Mouse (Mus musculus): ENCODE data around the gene Cetn4.

The Cetn4 gene

DNA sequence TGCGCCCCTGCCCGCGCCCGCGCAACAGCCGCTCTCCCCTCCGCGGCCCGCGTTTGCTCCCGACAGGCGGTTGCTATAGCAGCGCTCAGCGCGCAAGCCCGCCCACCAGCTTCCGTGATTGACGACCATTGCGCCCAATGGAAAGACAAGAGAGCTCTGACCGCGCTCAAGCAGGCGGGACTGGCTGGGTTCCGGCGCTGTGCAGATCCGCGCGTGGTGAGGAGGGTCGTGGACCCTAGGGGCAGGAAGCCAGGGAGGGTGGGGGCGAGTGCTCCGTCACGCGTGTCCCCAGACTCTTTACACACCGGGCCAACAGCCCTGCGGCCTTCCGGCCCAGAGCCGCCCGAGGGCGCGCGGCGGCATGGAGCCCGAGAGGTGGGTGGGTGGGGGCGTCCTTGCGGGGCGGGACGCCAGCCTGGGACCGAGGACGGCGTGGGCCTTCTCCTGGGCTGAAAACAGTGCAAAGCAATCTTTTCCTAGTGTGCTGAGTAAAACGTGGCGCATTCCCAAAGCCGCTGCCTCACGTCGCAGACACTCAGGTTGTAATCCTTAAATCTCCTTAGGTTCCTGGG lies at the start of gene Cetn4, which contains the start of gene Bbs12:
TSS of gene Cetn4 (minus strand) at position 339 of the 572 bp plus-strand sequence.
TSS of gene Bbs12 (plus strand) at position 185 of the 572 bp plus-strand sequence.
- in situ Hi-C loops (cut with MboI, MseI): loop anchor here (25.0 kb wide), 1 partner anchor 350 kb away; no protein-coding TSS in a partner anchor

DNA sequence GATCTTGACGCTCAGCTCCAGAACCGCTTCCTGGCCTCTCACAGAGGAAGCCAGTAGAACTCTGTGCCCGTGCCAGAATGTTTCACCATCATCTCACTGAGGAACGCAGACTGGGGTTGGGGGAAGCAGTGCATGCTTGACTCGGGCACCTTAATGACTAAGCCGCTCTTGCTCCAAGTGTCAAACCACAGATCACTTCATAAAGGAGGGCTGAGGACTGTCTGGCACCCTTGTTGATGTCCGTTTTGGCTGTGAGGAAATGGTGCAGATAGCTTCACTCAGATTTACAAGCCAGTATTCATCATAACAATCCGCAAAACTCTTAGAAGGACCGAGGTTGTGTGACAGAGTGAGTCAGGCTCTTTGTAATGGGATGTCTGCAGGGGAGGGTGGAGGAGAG lies 48.2 kb upstream of the Cetn4 start:
- in situ Hi-C loops (cut with MboI, MseI): loop anchor here (5.0 kb wide), 1 partner anchor 38 kb away; no protein-coding TSS in a partner anchor

DNA sequence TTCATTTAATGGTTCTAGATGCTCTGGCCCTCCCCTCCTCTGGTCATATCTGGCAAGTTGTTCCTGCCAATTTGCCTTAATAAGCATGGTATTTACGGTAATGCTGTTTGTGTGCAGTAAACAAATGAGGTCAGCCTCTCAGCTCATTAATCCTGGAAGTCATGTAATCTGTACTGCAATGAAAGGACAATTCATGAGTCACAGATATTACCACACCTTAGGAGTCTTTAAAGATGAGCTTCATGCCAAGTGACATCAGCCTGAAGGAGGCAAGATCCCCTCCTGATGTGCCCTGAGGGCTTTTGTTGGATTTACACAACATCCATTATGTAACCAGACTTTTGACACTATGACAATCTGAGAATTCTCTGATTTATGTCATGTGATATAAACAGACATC lies 42.2 kb upstream of the Cetn4 start:
- in situ Hi-C loops (cut with MboI, MseI): no loop called here

DNA sequence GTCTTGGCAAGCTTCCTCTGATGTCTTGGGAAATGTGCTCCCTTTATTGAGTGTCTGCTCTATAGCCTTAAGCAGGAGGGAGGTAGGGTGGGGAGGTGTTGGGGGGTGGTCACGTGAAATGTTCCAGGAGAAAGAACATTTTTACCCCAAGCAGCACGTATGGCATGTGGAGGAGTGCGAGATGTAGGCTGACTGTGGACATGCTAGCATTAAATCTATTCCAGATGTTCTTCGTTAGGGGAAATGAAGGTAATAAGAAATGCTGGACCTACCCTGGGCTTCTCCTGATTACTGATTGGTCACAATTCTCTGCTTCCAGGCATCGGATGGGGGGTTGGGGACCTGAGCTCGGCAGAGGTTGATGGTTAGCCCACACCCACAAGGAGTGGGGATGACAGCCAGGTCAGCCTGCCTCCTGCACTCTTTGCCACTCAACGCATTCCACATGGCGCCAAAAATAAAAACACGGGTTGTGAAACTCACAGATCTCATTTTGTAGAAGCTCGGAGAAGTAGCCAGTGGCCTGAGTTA lies 41.5 kb upstream of the Cetn4 start:
- in situ Hi-C loops (cut with MboI, MseI): no loop called here

DNA sequence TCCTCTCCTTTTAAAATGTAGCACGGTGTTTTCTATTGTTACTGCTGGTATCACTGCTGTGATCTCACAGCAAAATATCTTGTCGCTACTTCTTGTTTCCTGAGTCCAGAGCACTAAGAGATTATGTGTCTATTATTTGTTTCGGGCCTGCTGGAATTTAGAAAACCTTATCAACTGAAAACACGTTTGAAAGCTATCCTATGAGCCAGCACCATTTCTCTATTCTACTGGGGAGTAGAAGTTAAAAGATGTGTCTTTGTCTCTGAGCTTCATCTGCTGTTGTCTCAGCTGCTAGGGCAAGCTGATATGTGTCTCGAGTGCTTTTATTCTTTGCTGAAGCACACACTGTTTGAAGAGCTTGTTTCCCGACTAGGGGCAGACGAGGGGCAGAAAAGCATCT lies 37.9 kb upstream of the Cetn4 start:
- in situ Hi-C loops (cut with MboI, MseI): no loop called here

DNA sequence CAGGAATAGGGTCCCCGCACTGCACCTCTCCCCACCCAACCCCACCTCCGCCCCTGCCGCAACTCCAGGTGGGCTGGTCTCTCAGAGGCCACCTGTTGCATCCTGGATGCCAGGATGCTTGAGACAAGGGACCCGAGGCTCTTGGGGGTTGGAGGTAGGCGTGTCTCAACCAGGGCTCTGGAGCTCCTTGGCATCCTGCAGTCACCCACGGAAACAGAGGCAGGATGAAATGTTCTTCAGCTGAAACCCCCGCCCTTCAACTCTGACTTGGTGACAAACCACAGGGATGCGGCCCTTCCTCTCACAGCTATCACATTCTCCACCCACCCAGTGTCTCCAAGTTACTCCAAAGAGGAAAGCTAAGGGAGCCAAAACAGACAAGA lies 36.6 kb upstream of the Cetn4 start:
- in situ Hi-C loops (cut with MboI, MseI): no loop called here

DNA sequence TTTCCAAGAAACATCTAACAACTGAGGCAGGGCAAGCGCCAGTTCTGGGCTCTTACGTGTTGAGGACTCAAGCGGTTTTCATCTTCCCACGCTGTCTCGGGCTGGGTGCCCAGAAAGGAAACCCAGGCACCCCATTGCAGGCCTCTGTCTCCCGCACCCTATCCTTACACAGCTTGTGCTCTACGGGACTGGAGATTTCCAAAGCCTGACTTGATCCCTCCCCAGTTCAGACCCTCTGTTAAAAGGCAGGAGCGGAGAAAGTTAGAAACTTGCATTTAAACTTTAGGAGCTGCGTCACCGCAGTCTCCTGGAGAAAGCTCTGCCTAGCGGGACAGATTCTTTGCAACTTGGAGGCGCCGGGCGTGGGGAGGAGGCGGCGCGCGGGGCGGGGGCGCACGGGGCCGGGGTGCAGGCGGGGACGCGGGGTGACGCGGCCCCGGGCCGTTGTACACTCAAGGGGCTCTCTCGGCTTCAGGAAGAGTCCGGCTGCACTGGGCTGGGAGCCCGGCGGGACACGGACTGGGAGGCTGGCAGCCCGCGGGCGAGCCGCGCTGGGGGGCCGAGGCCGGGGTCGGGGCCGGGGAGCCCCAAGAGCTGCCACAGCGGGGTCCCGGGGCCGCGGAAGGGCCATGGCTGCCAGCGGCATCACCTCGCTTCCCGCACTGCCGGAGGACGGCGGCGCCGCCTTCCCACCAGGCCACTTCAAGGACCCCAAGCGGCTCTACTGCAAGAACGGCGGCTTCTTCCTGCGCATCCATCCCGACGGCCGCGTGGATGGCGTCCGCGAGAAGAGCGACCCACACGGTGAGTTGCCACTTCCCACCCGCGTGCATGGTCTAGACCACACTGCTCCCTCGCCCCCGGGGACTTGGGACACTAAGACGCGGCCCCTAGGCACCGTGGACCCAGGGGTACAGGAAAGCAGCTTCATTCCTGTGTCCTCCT lies 36.0 kb upstream of the Cetn4 start, which contains the start of gene Fgf2:
TSS of gene Fgf2 (plus strand) at position 126 of the 945 bp plus-strand sequence.
- in situ Hi-C loops (cut with MboI, MseI): no loop called here

DNA sequence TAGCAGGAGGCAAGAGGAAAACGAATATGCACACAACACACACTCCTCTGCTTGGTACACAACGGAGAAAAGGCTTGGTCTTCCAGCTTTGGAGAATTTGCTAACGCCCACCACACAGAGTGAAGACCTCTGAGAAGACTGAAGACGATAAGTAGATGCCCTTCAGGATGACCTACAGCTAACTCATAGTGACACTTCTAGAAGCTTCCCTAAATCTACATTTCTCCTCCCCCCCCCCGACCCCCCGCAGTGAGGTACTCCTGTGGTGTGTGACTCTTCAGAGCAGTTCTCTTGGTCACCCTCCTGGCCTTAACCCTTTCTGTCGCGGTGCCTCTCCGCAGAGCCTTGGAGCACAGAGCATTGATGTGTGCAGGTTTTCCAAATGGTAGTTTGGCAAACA lies 35.2 kb upstream of the Cetn4 start:
- in situ Hi-C loops (cut with MboI, MseI): no loop called here

DNA sequence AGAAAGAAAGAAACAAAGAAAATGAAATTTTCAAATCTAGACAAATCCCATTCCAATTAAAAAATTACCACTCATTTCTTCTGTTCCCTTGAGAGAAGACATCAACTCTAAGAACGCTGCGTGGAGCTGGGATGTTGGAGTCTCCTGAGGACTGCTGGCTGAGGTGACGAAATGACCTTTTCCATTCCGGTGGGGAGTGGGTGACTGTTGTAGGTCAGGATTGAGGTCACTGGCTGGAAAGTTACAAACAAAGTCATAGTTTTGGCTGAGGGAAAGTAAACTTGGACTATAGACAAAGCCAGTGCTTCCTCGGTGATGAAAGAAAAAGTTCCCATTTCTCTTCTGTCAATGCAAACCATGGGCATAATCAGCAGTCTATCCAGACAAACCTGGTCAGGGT lies 30.3 kb upstream of the Cetn4 start:
- in situ Hi-C loops (cut with MboI, MseI): no loop called here

DNA sequence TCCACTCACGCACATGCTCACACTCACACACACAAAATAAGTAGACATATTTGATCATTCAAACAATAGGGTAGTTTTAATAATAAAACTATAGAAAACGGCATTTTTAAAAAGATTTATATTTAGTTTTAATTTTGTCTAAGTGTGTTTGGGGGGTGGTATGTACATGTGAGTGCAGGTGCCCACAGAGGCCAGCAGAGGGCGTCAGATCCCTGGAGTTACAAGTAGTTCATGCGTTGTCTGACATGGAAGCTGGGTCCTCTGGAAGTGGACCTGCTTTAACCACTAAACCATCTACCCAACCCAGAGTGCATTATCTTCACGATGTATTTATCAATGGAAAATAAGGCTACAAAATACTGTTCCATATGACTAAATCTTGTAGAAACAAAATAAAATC lies 28.6 kb upstream of the Cetn4 start:
- in situ Hi-C loops (cut with MboI, MseI): no loop called here

DNA sequence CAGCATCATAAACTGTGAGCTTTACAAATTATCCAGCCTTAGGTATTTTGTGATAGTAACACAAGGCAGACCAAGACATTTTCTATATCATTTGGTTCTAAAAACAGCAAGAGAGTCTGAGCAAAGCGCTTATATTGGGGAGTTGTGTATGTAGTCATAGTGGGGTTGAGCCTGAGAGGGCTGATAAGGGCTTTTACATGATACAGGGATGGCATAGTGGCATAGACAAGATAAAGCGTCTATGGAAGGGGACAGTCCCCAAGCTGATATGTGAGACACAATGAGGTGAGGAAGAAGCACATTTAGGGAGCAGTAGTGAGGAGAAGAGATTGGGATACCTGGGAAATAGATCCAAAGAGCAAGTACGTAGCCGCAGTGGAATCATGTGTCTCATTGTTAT lies 21.5 kb upstream of the Cetn4 start:
- in situ Hi-C loops (cut with MboI, MseI): no loop called here

DNA sequence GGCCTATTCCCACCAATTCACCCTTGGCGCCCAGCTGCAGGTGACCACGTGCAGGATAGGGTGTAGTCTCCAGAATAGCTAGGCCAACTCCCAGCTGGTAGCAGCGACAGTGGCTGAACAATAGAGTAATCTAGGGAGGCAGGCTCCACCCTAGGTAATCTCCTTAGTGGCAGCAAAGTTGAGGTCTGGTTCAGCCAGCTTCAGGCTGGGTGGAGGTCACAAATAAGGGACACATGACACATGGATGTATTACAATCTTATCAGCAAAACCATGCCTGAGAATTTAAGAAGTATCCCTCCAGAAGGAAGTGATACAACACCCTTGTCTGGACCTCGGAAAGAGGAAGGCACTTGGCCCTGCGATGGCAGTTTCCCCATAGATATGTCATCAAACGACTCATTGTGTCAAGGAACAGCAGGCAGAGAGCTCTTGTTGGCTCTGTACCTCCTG lies 19.5 kb upstream of the Cetn4 start:
- in situ Hi-C loops (cut with MboI, MseI): no loop called here

DNA sequence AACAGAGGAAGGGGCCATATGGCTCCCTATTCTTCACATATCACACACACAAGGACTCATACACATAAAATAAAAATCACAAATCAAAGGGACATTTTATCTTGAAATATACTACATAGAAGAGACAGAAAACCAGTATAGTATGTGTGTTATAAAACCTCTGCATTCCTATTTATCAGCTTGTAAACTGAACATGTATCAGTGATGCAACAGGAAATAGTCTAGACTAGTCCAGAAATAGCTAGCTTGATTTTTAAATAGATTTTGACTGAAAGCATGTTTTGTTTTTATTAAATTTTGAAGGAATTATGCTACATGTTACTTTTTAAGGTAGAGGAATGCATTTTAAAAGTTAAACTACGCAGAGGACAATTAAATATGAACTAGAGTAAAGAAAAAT lies 17.5 kb upstream of the Cetn4 start:
- in situ Hi-C loops (cut with MboI, MseI): no loop called here

DNA sequence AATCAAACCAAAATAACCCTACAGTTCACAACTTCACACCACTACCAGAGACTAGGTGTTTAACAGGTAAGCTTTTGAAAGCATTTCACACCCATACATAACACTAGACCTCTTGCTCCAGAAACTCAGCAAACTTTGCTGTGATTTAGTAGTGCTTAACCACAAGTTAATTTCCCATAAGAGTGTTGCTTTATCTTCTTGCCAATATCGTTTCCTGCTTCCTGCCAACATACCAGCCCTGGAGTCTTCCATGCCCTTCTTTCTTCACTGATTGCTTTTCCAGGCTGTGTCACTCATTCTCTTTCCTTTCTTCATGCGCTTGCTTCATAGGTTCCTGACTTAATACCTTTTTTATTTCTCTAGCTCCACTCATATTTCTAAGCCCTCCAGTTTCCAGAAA lies 16.0 kb upstream of the Cetn4 start:
- in situ Hi-C loops (cut with MboI, MseI): no loop called here

DNA sequence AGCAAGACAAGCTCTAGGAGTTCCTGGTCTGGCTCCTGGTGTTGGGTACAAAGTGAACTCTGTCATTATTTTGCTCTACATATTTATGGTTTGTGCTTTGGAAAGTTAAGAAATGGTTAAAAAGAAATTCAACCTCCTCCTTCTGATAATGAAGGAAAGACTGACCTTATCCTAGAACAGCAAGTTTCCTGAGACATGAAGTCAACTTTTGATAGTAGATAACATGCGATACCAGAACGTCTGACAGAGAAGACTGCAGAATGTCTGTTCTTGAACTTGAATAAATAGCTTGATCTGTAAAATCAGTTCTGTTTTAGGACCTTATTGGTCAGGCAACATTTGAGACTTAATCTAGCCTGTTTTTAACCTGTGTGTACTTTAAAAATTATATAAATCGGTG lies 14.1 kb upstream of the Cetn4 start:
- in situ Hi-C loops (cut with MboI, MseI): no loop called here

DNA sequence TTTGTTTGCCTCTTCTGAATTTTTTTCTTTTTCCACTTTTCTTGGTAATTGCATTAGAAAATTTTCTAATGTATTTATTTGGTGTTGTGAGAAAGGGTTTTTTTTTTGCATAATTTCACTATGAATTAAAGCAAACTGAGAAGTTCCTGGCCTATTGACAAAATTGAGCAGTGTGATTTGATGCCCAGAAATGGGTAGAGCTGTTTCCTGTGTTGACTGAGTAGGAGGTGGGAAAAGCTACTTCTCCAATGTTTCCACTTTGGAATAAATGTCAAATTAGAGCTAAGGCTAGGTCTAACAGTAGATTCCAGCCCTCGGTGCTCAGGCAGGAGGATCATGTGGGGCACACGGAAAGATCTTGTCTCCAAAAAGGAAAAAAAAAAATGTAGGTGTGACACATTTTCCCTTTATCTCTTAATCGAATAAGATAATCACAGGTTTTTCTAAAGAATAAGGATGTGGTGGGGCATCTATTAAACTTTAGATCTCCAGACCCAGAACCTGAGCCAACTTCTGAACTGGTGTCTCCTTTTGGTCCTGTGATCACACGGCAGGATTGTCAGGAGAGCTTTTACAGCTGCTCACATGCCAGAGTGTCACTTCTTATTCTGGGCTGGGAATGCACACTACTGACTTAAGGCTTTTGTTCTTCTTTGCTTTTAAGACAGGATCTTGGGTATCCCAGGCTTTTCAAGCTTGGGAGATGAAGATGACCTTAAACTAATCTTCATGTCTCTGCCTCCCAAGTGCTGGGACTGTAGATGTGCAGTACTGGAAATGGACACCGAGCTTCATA lies 13.0 kb upstream of the Cetn4 start:
- in situ Hi-C loops (cut with MboI, MseI): no loop called here

DNA sequence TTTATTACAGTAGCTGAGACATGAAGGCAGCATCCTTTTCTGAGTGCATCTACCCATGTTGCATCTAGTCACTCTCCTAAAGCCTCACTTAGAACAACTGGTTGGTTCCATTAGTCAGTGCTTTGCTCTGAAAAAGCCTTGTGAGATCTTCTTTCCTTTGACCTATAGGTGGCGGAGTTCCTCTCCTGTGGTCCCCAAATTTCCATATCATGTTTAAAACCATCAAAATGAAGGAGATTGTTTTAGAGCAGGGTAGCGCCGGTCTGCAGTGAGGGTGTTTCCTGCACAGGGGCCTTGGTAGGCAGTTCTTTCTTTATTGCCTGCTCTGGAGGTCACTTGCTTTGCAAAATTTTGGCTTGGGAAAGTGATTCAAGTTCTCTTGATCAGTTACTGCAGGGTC lies 11.8 kb upstream of the Cetn4 start:
- in situ Hi-C loops (cut with MboI, MseI): loop anchor here (5.0 to 25.0 kb wide), 2 partner anchors 38 to 338 kb away; no protein-coding TSS in a partner anchor

DNA sequence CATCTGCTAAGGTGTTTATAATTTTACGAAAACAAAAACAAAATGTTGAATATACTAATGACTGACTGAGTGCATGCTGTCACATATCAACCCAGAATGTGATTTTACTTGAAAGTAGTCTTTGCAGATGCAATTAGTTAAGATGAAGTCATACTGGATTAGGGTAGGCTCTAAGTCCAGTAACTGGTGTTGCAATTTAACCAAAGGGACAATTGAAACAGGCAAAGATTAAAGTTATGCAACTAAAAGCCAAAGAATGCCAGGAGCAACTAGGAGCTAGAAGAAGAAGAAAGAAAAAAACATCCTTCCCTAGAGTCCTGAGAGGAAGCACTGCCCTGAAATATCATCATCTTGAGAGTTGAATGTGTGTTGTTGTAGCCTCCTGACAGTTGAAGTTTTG lies 3.7 kb upstream of the Cetn4 start:
- in situ Hi-C loops (cut with MboI, MseI): loop anchor here (25.0 kb wide), 1 partner anchor 346 kb away; no protein-coding TSS in a partner anchor

DNA sequence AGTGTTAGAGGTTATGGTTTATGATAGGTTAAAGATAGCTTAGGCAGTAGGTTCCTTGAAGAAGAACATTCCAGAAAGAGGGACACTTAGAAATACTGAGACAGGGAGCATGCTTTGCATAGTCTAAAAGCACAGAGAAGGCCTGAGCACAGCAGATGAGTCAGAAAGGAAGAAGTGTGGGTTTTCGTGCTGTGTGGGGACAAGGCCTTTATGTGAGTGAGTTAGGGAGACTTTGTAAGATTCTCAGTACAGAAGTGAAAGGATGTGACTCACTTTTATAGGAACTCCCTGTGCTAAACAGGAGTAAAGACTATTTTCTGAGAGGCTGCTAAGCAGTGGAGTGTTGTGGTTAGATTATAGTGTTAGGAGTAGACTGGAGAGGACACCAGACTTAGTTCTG lies 863 bp upstream of the Cetn4 start:
- in situ Hi-C loops (cut with MboI, MseI): loop anchor here (25.0 kb wide), 1 partner anchor 349 kb away; no protein-coding TSS in a partner anchor

DNA sequence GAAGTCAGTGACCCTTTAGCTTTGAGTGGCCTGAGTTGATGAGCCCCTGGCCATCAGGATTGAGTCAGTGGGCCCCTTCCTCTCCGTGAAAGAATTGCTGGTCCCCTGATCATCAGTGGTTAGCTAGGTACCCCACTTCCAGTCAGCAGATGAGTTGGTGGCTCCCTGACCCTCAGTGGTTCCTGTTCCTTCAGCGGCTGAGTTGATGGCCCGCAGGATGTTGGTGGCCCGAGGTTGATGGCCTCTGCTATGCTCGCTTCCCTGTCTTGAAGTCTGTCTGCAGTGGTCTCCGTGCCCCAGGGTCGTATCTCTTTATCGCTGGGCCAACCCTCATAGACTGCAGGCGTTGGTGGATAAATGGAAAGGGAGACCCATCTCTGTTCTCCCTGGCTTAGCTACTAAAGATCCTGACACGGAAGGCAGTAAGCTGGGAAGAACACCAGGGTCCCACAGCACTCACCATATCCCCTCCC lies 575 bp downstream of the Cetn4 start:
- in situ Hi-C loops (cut with MboI, MseI): loop anchor here (25.0 kb wide), 1 partner anchor 350 kb away; no protein-coding TSS in a partner anchor

Measured in T-helper 2 cell (primary cell).